Mouse (Mus musculus): ENCODE data around the gene Emg1.
"Not testable (repeated sequence)": the region's sequence is repeated elsewhere in the genome, so short reads cannot be mapped to it uniquely, and the experiment has no call there.

Gene Emg1

DNA sequence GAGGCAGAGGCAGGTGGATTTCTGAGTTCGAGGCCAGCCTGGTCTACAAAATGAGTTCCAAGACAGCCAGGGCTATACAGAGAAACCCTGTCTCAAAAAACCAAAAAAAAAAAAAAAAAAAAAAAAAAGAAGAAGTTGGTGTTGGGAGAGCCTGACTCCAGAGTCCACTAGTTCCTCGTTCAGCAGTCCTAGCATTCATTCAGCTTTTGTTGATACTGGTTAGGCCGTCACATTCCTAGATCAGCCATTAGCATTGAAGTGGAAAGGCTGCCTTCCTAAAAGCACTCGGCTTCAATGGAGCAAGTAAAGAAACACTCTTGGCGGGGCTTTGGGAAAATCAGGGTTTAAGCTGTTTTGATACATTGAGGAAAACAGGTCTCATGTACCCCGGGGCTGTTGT lies 29.7 kb downstream of the Emg1 start:
- not testable (repeated sequence) for DNase-seq (ENCODE audit: low spot score in 2 of 2)

DNA sequence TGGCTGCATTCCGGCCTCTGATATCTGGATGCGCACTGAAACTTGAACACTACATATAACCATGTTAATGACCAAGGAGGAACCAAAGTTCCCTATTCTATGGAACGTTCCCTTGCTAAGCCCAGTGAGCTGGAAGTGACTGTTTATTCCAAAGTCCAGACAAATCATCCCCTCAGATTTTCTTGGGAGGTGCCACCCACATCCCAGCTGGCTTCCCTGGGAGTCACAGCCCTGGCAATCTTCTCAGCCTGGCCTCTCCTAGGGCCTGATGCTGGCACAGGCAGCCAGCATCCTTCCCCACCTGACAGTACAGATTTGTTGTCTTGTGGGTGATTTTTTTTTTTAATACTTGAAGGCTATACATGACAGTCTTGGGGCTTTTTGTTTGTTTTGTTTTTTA lies 32.5 kb downstream of the Emg1 start:
- no peak for DNase-seq (ENCODE audit: low spot score in 2 of 2)

DNA sequence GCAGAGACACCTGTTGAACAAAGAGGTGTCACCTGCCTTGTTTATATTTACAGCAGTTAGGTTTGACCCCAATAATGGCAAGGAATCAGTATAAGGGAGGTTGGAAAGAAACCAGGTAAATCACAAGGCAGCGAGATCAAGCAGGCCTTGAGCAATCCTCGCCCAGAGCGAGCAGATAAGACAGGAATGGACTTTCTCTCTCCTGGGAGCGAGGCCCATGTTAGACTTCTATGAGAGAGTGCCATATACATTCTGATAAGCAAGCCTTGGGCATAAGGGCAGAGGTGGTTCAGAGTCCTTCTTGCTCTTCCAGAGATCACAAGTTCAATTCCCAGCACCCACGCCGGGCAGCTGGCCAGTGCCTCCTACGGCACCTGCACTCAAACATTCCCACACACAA lies 33.2 kb downstream of the Emg1 start:
- DNase-seq (ENCODE audit: low spot score in 2 of 2): no peak

DNA sequence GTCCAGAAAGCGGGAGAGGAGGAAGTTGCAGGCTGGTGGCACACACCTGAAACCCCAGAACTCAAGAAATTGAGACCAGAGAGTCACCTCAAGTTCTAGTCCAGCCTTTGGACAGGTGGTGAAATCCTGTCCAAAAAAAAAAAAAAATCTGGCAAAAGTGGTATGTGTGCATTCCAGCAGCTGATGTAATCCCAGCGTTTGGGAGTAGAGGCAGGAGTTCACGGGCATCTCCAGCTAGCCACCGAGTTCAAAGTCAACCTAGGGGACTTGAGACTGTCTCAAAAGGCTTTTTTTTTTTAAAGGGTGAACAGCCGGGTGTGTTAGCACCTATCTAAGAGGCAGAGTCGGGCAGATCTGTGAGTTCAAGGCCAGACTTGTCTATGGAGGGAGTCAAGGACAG lies 35.8 kb downstream of the Emg1 start:
- no peak for DNase-seq (ENCODE audit: low spot score in 2 of 2)

DNA sequence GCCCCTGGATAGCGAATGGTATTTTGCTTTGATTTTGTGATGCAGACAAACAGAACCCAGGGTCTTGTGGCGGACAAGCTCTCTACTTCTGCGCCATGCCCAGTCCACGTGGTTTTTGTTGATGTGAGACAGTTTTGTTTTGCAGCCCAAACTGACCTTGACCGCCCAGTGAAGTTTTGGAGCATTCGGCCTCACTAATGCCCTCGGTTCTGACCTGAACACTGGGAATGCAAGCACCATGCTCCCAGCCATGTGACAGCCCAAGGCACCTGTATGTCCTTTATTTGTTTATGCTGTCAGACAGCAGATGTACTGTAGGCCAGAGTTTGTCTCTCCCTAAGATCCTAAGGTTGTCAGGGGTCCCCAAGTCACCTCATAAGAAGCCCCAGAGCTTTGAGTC lies 37.4 kb downstream of the Emg1 start:
- DNase-seq (ENCODE audit: low spot score in 2 of 2): no peak

DNA sequence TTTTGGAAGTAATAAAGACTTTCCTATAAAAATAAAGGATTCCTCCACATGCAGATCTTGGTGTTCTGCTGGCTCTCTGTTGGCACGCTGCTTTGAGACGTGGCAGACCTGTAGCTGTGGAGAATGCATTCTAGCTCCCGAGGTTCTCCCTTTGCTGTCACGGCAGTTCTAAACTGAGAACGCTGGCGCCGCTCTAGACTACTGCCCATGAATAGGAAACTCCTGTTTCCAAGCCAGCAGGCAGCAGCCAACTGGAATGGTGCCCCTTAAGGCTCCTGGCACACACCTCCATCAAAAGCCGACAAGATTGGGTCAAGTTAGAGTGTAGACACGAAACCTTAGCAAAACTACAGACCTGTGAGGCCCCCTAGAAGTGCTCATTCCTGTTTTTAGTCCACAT lies 38.4 kb downstream of the Emg1 start:
- no peak for DNase-seq (ENCODE audit: low spot score in 2 of 2)

DNA sequence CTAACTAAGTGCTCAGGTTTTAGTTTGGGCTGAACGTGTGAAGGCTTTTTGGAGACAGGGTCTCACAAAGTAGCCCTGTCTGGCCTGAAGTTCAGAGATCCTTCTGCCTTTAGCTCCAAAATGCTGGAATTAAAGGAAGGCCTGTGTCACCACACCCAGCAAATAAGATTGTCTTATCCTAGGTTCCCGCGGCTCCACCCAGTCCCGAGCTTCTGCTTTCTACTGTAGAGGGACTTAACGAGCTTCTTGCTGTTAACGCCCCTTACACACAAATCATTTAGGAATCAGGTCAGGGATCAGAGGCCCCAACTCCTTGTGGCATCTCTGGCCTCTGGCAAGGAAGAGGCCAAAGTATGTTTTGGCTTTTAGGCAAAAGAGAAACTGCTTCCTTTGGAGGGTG lies 39.9 kb downstream of the Emg1 start:
- DNase-seq (ENCODE audit: low spot score in 2 of 2): no peak

DNA sequence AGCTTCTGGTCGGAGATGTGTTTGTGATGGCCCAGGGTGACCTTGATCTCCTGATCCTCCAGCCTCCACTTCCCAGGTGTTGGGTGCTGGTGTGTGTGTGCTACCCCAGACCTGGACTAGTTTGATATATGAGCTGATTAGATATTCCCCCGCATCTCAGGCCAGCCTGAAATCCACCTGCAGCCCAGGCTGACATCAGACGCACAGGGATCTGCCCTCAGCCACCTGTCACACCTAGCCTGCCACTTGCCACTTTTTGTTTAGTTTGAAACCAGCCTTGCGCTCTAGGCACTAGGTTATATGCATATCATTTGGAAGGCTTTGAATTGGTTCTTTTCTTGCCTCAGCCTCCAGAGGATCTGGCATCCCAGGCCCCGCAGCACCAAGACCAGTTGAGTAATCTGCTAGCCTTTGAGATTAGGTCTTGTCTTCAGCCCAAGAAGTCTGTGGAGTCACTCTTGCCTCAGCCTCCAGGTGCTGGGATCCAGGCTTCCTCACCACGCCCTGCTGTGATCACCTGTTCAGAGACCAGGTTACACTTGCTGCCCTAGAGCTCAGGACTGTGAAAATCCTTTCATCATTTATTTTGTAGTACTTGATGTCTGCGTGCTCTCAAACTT lies 41.6 kb downstream of the Emg1 start:
- DNase-seq (ENCODE audit: low spot score in 2 of 2): no peak

DNA sequence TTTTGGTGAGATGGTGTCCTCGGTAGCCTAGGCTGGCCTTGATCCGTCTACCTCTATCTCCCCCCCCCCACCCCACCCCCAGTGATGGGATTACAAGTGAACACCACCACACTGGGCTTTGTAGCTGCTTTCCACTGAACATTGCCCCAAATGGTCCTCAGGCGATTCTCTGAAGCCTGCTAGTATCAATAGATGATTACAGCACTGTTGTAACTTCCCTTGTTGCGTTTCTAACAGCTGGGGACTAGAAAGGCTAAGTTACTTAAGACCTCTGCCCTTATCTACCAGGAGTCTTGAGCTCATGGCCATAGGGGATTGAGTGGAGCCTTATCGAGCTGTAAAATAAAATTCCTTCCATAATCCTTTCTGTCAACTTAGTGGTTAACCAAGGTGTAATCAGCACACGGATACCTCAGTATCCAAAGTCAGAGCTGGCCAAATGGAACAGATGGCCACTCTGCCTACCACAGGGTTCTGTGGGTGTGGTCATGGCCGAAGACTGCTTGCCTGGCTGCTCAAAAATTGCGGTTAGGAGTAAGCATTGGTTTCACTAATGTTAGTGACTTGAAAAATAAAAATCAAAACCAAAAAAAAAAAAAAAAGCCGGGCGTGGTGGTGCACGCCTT lies 42.6 kb downstream of the Emg1 start:
- no peak for DNase-seq (ENCODE audit: low spot score in 2 of 2)

DNA sequence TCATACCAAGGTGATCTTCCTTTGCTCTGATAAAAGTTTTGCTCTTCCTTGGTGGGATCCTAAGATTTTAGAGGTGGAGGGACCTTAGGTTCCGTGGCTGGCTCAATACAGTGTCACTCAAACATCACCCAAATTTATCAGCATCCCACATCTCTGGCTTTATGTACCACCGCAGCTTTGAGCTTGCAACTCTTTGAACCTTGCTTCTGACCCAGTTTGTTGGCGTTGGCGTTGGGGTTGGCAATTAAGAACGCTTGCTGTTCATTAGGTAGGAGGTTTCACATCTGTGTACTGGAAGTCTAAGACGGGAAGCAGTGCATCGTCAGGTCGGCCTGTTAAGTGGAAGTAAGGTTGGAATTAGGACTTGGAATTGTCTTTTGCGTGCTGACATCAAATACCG lies 47.0 kb downstream of the Emg1 start:
- no peak for DNase-seq (ENCODE audit: low spot score in 2 of 2)

DNA sequence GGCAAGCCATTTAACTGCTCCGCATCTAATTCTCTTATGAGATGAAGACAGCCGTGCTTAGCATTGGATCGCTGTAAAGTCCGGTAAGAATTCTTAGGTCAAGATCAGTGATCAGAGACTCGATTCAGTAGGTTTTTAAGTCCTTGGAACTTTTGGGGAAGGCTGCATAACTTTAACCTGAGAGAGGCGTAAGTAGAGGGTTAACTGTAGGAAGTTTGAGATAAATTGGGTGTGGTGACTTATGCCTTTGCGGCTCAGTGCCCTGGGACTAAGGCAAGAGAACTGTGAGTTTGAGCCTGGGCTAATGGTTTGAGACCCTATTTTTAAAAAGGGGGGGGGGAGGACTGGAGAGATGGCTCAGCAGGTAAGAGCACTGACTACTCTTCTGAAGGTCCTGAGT lies 47.7 kb downstream of the Emg1 start:
- no peak for DNase-seq (ENCODE audit: low spot score in 2 of 2)

DNA sequence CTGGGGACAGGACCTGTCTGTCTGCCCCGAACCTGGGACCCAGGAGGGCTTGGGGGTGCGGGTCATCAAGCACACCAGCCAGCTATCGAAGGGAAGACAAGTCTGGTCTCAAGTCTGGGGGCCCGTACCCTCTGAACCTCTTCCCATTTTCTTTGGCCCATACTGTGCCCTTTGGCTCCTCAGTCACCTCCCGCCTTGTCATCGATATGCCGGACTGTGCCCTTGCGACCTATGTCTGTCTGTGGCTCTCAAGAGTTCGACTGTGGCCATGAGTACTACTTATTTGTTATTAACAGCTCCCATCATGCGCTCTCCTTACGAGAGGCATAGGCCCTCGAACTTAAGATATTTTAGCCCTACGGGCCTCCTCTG lies 48.6 kb downstream of the Emg1 start:
- no peak for DNase-seq (ENCODE audit: low spot score in 2 of 2)

DNA sequence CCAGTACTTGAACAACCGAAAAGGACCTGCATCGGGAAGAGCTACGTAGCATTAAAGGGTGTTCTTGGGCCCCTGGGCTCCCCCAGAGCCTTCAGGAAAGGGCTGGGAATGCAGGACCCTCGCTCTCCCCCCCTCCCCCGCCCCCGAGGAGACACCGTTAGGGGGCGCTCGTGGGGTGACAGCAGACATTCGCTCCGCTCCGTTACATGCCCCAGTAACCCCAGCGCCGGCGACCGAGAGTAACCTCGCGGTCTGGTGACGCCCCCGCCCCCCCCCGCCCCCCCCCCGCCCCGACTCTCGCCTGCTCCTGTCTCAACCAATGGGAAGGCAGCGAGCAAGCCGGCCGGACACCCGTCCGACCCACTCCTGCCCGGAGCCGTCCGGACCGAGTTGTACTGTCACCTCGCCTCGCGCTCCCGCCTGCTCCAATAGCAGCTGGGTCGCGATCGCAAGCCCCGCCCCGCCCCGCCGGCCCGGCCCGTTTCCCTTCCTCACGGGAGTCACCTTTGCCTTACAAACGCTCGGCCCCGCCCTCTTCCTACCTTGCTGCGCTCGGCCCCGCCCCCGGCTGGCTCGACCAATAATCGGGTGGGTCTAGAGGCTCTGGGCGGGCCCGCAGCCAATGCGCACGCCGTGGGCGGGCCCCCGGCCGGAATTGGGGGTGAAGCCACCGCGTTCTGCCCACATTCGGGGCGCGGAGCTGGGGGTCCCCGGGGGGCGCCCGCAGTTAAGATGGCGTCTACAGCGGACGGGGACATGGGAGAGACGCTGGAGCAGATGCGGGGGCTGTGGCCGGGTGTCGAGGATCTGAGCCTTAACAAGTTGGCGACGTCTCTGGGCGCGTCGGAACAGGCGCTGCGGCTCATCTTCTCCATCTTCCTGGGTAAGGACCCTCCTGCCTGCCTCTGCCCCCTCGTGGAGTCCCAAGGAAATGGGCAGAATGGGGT lies 49.2 kb downstream of the Emg1 start, which contains the start of gene Lpcat3:
Gene Lpcat3 (plus strand): TSS at position 551 of the 947 bp plus-strand sequence.
- peak; percentile 98 to 99 for DNase-seq (ENCODE audit: low spot score in 2 of 2)

DNA sequence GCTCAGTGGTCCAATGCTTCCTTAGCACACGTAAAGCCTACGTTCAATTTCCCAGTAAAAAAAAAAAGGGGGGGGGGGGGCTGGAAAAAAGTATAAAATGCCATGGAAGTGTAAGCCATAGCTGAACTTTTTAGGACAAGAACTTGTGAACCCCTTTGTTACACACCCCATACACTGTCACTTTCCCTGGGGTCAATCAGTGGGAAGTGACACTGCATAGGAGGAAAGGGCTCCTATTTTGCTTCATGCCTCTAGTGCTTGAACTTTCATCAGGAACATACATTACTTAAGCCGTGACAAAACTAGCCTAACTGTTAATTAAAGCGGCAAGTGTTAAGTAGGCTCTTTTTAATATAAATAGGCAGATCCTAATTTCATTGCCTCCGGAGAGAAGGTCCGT lies 50.0 kb downstream of the Emg1 start:
- DNase-seq (ENCODE audit: low spot score in 2 of 2): no peak

DNA sequence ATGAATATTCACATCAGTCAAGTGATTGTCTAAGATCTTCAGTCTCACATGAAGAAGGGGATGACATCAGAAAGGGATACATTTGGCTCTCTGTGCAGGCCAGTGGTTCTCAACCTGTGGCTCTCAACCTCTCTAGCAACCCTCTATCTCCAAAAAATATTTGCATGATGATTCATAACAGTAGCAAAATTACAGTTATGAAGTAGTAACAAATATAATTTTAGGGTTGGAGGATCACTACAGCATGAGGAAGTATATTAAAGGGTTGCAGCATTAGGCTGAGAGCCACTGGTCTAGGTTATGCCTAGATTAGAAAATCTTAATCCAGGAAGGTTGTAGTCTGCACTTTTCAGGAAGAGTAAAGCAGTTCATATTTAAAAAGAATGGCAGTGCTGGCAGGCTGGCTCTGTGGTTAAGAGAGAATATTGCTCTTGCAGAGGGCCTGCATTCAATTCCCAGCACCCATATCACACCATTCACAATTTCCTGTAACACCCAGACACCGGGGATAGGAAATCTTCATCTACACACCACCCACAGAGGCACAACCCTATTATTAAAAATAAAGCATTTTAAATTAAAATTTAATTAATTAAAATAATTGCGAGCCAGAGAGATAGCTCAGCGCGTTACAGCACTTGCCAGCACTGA lies 50.7 kb downstream of the Emg1 start:
- DNase-seq (ENCODE audit: low spot score in 2 of 2): no peak

DNA sequence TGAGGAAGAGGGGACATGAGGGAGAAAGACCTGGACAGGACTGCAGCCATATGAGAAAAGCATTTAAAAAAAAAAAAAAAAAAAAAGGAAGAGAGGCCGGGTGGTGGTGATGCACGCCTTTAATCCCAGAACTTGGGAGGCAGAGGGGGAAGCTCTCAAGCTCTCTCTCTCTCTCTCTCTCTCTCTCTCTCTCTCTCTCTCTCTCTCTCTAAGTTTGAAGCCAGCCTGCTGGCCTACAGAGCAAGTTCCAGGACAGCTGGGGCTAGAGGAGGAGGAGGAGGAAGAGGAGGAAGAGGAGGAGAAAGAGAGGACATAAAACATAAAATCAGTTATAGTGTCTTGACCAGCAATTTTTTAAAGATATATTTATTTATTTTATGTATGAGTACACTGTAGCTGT lies 53.9 kb downstream of the Emg1 start:
- no peak for DNase-seq (ENCODE audit: low spot score in 2 of 2)

DNA sequence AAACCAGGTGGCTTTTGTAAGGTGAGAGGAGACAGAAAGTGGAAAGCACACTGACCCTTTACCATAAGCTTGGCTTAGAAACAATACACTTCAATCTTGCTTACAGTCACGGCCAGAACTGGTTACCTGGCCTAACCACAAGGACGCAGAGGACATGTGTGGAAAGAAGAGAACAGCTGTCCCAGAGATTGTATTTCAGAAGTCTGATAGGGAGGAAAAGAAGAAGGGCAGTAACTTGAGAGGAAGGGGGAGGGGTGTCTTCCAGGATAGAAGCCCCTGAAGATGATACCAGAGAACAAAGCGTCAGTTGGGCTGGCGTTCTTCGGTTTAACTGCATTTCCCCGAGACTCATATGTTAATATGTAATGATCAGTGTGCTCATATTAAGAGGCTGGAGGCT lies 56.1 kb downstream of the Emg1 start:
- DNase-seq (ENCODE audit: low spot score in 2 of 2): no peak

Data from urinary bladder, postnatal 4 days (tissue).